Mouse (Mus musculus) spleen, adult 2 months (tissue): ENCODE measurements around the gene Lcn8.
A peak's percentile ranks its signal among the peaks of the same experiment; 100 is the strongest.

Source experiments
- CTCF ChIP-seq: fragments of 200-500 bp; IDR thresholded peaks from 2 replicates; pipeline ENCODE4 v1.5.1; 2011; ENCODE audit warnings: mild to moderate bottlenecking, inconsistent platforms; ENCODE audit not compliant: insufficient read depth, insufficient read length, insufficient replicate concordance; ENCODE audit errors: extremely low read depth
- POLR2A ChIP-seq: fragments of 200-500 bp; IDR thresholded peaks from 2 replicates; pipeline ENCODE4 v1.6.1; 2011; ENCODE audit warnings: low read depth, low read length, inconsistent platforms

- TF ChIP-seq CTCF (peak; percentile 58; the same call in 1 of the 2 replicates), POLR2A (no peak)
Measured at GRCm38 (mm10) chr2:25694605-25695004, 41.7 kb downstream of the Lcn8 start.
